Mouse (Mus musculus) yolk sac, embryonic 10.5 days (tissue): Measurements from ENCODE around the gene Zfp995.
"Not testable (repeated sequence)": the region's sequence is repeated elsewhere in the genome, so short reads cannot be mapped to it uniquely, and the experiment has no call there.

Source experiments
- DNase-seq: peaks from one replicate; pipeline ENCODE4 v3.0.0-alpha.2; 2017; ENCODE audit warnings: low spot score

The Zfp995 gene

GRCm38 (mm10) chr17:21909456-21910052 is at the start of gene Zfp995:
Gene Zfp995 (minus strand): TSS chr17:21909926.
- peak; percentile 74 for DNase-seq

DNA sequence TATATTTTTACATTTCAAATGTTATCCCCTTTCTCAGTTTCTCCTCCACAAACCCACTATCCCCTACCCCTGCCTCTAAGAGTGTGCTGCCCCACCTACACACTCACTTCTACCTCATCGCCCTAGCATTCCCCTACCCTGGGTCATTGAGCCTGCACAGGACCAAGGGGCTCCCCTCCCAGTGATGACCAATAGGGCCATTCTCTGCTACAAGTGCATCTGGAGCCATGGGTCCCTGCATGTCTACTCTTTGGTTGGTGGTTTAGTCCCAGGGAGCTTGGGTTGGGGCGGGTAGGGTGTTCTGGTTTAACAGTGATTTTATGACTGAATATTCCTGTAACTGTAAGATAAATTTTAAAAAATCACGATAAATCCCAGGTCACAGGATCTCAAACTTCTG is 687 bp downstream of the Zfp995 start:
- DNase-seq: peak; percentile 1

DNA sequence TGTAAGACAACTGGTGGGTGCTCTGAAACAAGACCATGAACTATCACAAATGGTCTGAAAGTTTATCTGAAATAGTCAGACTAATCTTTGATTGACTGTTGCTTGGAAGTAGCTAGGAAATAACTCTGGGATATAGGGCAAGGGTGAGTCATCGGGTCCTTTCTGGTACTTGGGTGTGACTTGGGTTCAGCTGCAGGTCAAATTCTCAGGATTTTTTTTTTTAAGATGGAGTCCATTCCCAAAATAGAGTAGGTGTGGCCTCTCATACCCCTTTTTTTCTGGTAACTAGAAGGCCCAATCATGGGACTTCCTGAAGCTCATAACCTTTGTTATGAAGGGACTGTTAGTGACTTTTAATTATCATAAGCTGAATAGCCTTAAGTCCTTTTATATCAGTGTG is 38.5 kb downstream of the Zfp995 start:
- no peak for DNase-seq

DNA sequence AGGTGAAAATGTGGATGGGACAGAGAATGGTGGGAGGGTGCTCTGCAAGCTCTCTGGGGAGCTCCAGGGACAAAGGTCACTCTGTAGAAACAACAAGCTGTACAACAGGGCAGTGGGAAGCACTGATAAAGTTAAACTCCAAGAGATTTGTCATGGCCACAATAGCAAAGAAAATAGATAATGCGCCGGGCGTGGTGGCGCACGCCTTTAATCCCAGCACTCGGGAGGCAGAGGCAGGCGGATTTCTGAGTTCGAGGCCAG is 63.5 kb downstream of the Zfp995 start:
- DNase-seq: not testable (repeated sequence)

DNA sequence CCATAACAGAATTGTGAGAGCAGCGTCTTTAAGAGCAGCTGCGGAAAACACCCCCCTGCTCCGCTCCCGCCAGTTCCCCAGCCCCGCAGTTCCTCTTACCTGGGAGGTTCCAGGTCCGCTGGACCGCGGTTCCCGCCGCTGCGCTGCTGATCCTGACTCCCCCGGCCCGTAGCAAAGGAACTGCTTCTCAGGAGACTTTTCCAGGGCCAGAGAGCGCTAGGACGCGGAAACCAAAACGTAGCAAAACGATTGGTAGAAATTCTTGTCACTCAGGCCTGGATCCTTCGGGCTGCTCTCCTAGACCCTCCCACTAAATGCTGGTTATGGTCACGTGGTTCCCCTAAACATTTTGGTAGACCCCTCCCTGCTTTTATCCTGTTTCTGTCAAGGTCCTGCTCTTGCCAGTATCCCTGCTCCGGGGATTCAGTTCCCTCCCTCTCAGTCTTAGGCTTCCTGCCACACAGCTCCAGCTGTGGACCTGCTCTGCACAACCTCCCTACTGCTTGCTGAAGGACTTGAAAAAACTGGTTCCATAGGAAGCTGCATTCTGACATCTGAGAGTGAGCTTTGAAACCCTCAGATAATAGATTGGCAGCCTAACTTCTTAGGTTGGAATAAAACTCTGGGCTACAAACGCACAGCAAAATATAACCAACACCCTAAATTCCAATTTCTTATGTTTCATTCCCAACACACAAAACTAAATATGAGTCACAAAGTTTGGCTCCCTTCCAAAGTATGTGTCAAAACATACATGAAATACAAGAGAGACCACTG is 64.0 kb downstream of the Zfp995 start, which contains the start of gene Zfp820:
Zfp820 (minus strand) TSS at position 228 of the 777 bp plus-strand sequence.
- DNase-seq: peak; percentile 92

DNA sequence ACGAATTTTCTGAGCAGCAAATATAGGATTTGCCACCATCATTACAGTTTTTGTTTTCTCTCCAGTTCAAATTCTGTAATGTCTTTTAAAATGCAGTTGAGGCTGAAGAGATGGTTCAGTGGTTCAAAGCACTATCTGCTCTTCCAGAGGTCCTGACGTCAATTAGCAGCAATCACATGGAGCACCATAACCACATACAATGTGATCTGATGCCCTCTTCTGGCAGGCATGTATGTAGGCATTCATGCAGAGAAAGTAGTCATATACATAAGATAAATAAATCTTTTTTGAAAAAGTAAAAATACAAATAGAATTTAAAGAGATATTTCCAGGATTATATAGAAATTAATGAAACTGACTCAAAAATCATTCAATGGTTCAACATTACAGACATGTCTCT is 71.2 kb downstream of the Zfp995 start:
- no peak for DNase-seq
